Mouse (Mus musculus) T-helper 1 cell (primary cell): Measurements from ENCODE around the gene Slc37a4.
"Not testable (repeated sequence)": the region's sequence is repeated elsewhere in the genome, so short reads cannot be mapped to it uniquely, and the experiment has no call there.

Source experiments
- in situ Hi-C: fragments of 300-600 bp; cut with MboI, MseI; formaldehyde crosslinking; loops from one replicate; pipeline ENCODE4 v1.15.1; 2025; ENCODE audit warnings: high pct_unique_total_duplicates

The Slc37a4 gene

DNA sequence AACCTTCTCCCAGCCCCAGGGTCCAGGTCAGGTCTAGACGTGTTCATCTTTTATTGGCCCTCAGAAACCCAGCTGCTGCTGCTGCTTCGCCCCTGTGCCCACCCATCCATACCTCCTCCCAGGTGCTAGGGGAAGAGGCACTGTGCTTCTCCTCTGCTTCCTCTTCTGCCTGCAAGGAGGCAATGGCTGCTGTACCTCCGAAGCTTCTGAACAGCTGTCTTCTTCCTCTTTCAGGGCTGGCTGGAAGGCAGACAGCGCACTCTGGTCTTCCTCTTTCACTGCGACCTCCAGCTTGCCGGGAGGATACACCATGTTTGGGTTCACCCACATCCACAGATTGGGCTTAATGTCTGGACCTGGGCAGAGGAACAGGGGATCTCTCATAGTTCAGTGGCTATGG, 39.1 kb downstream of the Slc37a4 start:
- in situ Hi-C loops, result no loop called here

DNA sequence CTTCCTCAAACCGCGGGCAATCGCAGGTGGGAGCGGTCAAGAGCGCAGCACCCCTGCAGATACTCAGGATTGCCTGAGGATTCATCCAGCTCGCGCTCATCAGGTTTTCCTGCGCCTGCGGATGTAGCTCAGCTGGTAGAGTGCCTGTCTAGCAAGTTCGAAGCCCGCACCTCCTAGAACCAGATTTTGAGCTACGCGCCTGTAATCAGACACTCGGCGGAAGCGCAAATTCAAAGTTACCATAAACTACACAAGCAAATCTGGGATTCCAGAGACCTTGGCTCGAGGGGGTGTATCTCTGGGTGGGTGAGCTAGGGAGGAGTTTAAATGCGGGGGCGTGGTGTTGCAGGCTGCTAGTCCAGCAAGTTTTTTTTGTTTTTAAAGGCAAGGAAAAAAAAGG, 44.3 kb downstream of the Slc37a4 start, which contains the start of gene Foxr1:
Foxr1 (minus strand) TSS at position 176 of the 400 bp plus-strand sequence.
- in situ Hi-C loops, result no loop called here

DNA sequence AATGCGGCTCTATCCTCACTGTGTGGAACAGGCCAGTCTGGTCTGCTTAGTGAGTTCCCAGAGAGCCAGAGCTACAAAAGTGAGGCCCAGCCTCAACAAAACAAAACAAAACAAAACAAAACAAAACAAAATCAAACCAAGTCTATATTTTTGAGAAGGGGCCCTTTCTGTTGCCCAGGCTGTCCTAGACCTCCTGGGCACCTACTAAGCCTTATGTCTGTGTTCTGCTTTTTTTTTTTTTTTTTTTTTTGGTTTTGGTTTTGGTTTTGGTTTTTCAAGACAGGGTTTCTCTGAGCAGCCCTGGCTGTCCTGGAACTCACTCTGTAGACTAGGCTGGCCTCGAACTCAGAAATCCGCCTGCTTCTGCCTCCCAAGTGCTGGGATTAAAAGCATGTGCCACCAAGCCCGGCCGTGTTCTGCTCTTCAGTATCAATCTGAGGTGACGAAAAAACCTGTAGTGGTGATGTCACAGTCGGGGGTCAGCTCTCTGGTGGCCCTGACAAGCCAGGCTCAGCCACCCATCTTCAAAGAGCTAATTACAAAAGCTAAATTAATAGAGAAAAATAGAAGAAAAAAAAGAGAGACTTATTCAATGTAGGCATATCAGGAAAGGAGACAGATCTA, 47.9 kb downstream of the Slc37a4 start:
- in situ Hi-C loops, result not testable (repeated sequence)

DNA sequence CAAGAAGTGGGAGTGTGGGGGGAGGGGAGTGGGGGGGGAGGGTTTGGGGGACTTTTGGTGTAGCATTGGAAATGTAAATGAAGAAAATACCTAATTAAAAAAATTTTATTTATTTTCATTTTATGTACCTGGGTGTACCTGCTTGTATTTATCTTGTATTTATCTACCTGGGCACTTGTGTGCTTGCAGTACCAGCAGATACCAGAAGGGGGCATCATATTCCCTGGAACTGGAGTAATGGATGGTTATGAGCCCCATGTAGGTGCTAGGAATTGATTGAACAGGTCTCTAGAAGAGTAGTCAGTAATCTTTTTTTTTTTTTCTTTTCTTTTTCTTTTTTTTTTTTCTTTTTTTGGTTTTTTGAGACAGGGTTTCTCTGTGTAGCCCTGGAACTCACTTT, 53.7 kb downstream of the Slc37a4 start:
- in situ Hi-C loops, result loop anchor here (5.0 kb wide), 1 partner anchor 52 kb away; no protein-coding TSS in a partner anchor
